Mouse (Mus musculus) forebrain, embryonic 14.5 days (tissue): Measurements from ENCODE around the gene Npepl1. TPM values are rescaled to one million over a fixed set of nuclear protein-coding genes. Genes with fewer than 3 reads are reported as not detected.

ENCODE experiments used
- ATAC-seq: fragments of 200-750 bp; cut with Nextera tagmentation; 2 replicates; pipeline ENCODE4 v1.8.0; 2017; ENCODE audit warnings: mild to moderate bottlenecking, moderate library complexity
- DNase-seq: peaks from one replicate; pipeline ENCODE4 v3.0.0-alpha.2; 2015; ENCODE audit warnings: low spot score
- H3K27ac ChIP-seq: fragments of 300-500 bp; sonication (generic); 2 replicates; pipeline ENCODE4 v1.5.1; 2014; ENCODE audit warnings: low read depth, mild to moderate bottlenecking, control low read depth, low read length, moderate library complexity
- H3K27me3 ChIP-seq: fragments of 300-500 bp; sonication (generic); replicated peaks from 2 replicates; pipeline ENCODE4 v1.6.1; 2014; ENCODE audit warnings: low read length, control low read depth, mixed read lengths; ENCODE audit not compliant: control insufficient read depth, insufficient read depth
- H3K36me3 ChIP-seq: fragments of 300-500 bp; sonication (generic); 2 replicates; pipeline ENCODE4 v1.6.1; 2014; ENCODE audit warnings: low read length, control low read depth; ENCODE audit not compliant: control insufficient read depth, insufficient read depth
- H3K4me1 ChIP-seq: fragments of 300-500 bp; sonication (generic); 2 replicates; pipeline ENCODE4 v1.6.1; 2014; ENCODE audit warnings: antibody characterized with exemption, low read length, control low read depth; ENCODE audit not compliant: control insufficient read depth, insufficient read depth
- H3K4me2 ChIP-seq: fragments of 300-500 bp; sonication (generic); 2 replicates; pipeline ENCODE4 v1.6.1; 2014; ENCODE audit warnings: mild to moderate bottlenecking, control low read depth, low read length
- H3K4me3 ChIP-seq: fragments of 300-500 bp; sonication (generic); 2 replicates; pipeline ENCODE4 v1.5.1; 2014; ENCODE audit warnings: low read depth, low read length, control low read depth
- H3K9ac ChIP-seq: fragments of 300-500 bp; sonication (generic); 2 replicates; pipeline ENCODE4 v1.6.1; 2014; ENCODE audit warnings: mild to moderate bottlenecking, low read length, control low read depth, moderate library complexity
- H3K9me3 ChIP-seq: fragments of 300-500 bp; sonication (generic); replicated peaks from 2 replicates; pipeline ENCODE4 v1.6.1; 2016; ENCODE audit warnings: low read length, control low read depth, mixed read lengths; ENCODE audit not compliant: control insufficient read depth
- WGBS: fragments of 180-500 bp; shearing (Covaris S2); extraction: QIAGEN DNeasy Blood & Tissue Kit; methylation state at CpG from one replicate; pipeline ENCODE4 v1.1.7; 2014; 5-methylcytosine and 5-hydroxymethylcytosine counted together
- polyA plus RNA-seq: library from polyadenylated mRNA; unstranded; fragments of >200 nt; fragmentation: Nextera tagmentation; extraction: Ambion mirVana; gene quantifications from 2 replicates; pipeline ENCODE4 v1.2.1, GENCODE M21; 2014

The Npepl1 gene
- polyA plus RNA-seq, 1 experiment from 2014 or later, result 20.3 TPM

- Histone ChIP-seq H3K4me3 (no peak overlapping the region), H3K27me3 (no peaks in the 10 kb centered on the region), H3K9ac (no peak overlapping the region), H3K9me3 (no peaks in the 10 kb centered on the region), H3K27ac (no peak overlapping the region), H3K36me3 (no peaks in the 10 kb centered on the region), H3K4me1 (peaks cover 10% of the 10 kb centered on the region; the same call in 1 of the 2 replicates), H3K4me2 (no peak overlapping the region)
- 91% methylated on average over 8 of the region's 8 CpGs for WGBS
- DNase-seq (no peak), ATAC-seq (no peak)
Observed at GRCm38 (mm10) chr2:174130468-174131097, 20.4 kb downstream of the Npepl1 start.

- DNase-seq, result no peak
- Histone ChIP-seq H3K36me3 (no peaks in the 10 kb centered on the region), H3K27ac (no peak overlapping the region), H3K27me3 (no peaks in the 10 kb centered on the region), H3K4me1 (no peaks in the 10 kb centered on the region; the same call in 1 of the 2 replicates), H3K4me2 (no peak overlapping the region), H3K9ac (no peak overlapping the region), H3K4me3 (no peak overlapping the region), H3K9me3 (no peaks in the 10 kb centered on the region)
- WGBS, result 93% methylated on average over 8 of the region's 8 CpGs
- no peak for ATAC-seq
Observed at GRCm38 (mm10) chr2:174132413-174132969, 22.3 kb downstream of the Npepl1 start.

- no peak for ATAC-seq
- Histone ChIP-seq H3K36me3 (no peaks in the 10 kb centered on the region), H3K9me3 (no peaks in the 10 kb centered on the region), H3K27me3 (no peaks in the 10 kb centered on the region), H3K4me2 (no peak overlapping the region), H3K9ac (no peak overlapping the region), H3K27ac (no peak overlapping the region), H3K4me3 (no peak overlapping the region), H3K4me1 (no peaks in the 10 kb centered on the region)
- WGBS, result 82% methylated on average over 10 of the region's 10 CpGs
- DNase-seq, result no peak
Observed at GRCm38 (mm10) chr2:174159035-174159434, 48.9 kb downstream of the Npepl1 start.

GRCm38 (mm10) chr2:174160461-174160860 lies 50.3 kb downstream of the Npepl1 start:
- Histone ChIP-seq H3K4me2 (no peak overlapping the region), H3K27me3 (no peaks in the 10 kb centered on the region), H3K4me1 (no peaks in the 10 kb centered on the region), H3K9ac (no peak overlapping the region), H3K36me3 (no peaks in the 10 kb centered on the region), H3K4me3 (no peak overlapping the region), H3K9me3 (no peaks in the 10 kb centered on the region), H3K27ac (no peak overlapping the region)
- no peak for DNase-seq
- no peak for ATAC-seq
- 75% methylated on average over 3 of the region's 3 CpGs for WGBS

Other genes with a start within 250 kb of the Npepl1 start
- 9.1 and 9.2 TPM in 2 replicates for gene Stx16, start 34.0 kb upstream of the Npepl1 start, polyA plus RNA-seq
- 966 and 1,076 TPM in 2 replicates for gene Gnas, start 174.0 kb downstream of the Npepl1 start, polyA plus RNA-seq
- 5.9 and 6.3 TPM in 2 replicates for gene Gm20721, start 236.4 kb downstream of the Npepl1 start, polyA plus RNA-seq